Mouse (Mus musculus) embryonic facial prominence, embryonic 11.5 days (tissue): ENCODE data around the gene Agbl1. TPM values are rescaled to one million over a fixed set of nuclear protein-coding genes. Genes with fewer than 3 reads are reported as not detected.

ENCODE experiments used
- ATAC-seq: fragments of 200-750 bp; cut with Nextera tagmentation; replicated peaks from 2 replicates; pipeline ENCODE4 v1.8.0; 2017; ENCODE audit warnings: low read depth; ENCODE audit not compliant: insufficient number of reproducible peaks, low FRiP score, low TSS enrichment
- DNase-seq: peaks from one replicate; pipeline ENCODE4 v3.0.0-alpha.2; 2015; ENCODE audit warnings: low spot score
- H3K27ac ChIP-seq: fragments of 300-500 bp; sonication (generic); replicated peaks from 2 replicates; pipeline ENCODE4 v1.5.1; 2014; ENCODE audit warnings: mild to moderate bottlenecking, low read depth, low read length, control low read depth
- H3K27me3 ChIP-seq: fragments of 300-500 bp; sonication (generic); 2 replicates; pipeline ENCODE4 v1.6.1; 2014; ENCODE audit warnings: mild to moderate bottlenecking, low read length, moderate library complexity, mixed read lengths; ENCODE audit not compliant: control insufficient read depth, insufficient read depth
- H3K36me3 ChIP-seq: fragments of 300-500 bp; sonication (generic); replicated peaks from 2 replicates; pipeline ENCODE4 v1.6.1; 2014; ENCODE audit warnings: low read depth, mild to moderate bottlenecking, low read length, moderate library complexity, mixed read lengths; ENCODE audit not compliant: control insufficient read depth, insufficient read depth
- H3K4me1 ChIP-seq: fragments of 300-500 bp; sonication (generic); 2 replicates; pipeline ENCODE4 v1.6.1; 2014; ENCODE audit warnings: low read length, mixed read lengths; ENCODE audit not compliant: control insufficient read depth, insufficient read depth
- H3K4me2 ChIP-seq: fragments of 300-500 bp; sonication (generic); 2 replicates; pipeline ENCODE4 v1.6.1; 2014; ENCODE audit warnings: low read depth, mild to moderate bottlenecking, control low read depth, low read length, moderate library complexity
- H3K4me3 ChIP-seq: fragments of 300-500 bp; sonication (generic); 2 replicates; pipeline ENCODE4 v1.5.1; 2014; ENCODE audit warnings: low read depth, low read length, control low read depth
- H3K9ac ChIP-seq: fragments of 300-500 bp; sonication (generic); replicated peaks from 2 replicates; pipeline ENCODE4 v1.6.1; 2014; ENCODE audit warnings: mild to moderate bottlenecking, control low read depth, low read length
- H3K9me3 ChIP-seq: fragments of 300-500 bp; sonication (generic); replicated peaks from 2 replicates; pipeline ENCODE4 v1.6.1; 2016; ENCODE audit warnings: mild to moderate bottlenecking, low read length, inconsistent platforms, mixed read lengths; ENCODE audit not compliant: control insufficient read depth
- WGBS: fragments of 180-500 bp; shearing (Covaris S2); extraction: QIAGEN DNeasy Blood & Tissue Kit; methylation state at CpG from one replicate; pipeline ENCODE4 v1.1.7; 2014; 5-methylcytosine and 5-hydroxymethylcytosine counted together
- polyA plus RNA-seq: library from polyadenylated mRNA; unstranded; fragments of >200 nt; fragmentation: Nextera tagmentation; extraction: Ambion mirVana; gene quantifications from 2 replicates; pipeline ENCODE4 v1.2.1, GENCODE M21; 2014

Agbl1 gene
- polyA plus RNA-seq, 1 experiment from 2014 or later, result not detected

DNA sequence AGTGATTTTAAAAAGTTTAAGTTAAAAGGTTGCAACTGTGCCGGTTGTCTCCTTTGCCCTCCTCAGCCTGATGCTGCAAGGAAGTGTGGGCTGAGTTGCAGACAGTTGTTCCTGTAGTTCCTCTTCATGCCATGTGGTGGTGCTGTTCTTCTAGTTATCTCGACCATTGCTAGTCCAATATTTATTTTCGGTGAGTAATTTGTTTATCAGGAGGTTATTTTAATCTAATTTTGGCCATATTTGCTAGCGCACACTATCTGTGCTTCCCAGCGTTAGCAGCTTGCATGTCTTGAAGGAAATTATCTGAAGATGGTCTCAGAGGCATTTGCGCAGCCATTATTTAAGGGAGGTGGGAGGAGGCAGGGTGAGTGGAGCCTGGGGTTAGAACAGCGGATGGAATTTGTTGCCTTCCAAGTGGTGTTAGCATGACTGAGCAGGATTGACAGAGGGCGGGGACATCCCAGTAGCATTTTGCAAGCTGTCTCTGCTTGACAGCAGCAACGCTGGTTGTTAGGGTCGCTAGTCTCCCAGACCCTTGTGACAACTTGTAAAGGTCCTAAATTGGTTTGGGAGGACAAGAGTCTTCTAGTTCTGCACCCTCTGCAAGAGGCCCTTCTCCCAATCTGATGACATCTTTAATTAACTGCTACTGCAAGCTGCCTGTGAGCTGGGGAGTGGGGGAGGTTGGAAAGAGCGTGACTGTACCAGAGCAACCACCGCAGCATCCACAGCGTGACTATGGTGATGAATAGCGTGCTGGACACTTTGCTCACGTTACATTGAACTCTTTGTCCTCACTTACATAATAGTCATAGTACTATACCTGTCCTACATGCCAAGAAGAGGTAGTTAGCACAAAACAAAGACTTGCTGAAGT, 163.5 kb downstream of the Agbl1 start:
- Histone ChIP-seq H3K36me3 (no peaks in the 10 kb centered on the region), H3K27me3 (no peaks in the 10 kb centered on the region), H3K4me2 (peak overlapping the region; percentile 17), H3K9ac (no peak overlapping the region), H3K27ac (no peak overlapping the region), H3K4me1 (no peaks in the 10 kb centered on the region), H3K4me3 (peak overlapping the region; percentile 8; the same call in 1 of the 2 replicates), H3K9me3 (no peaks in the 10 kb centered on the region)
- DNase-seq (peak; percentile 81), ATAC-seq (peak; percentile 84)
- WGBS, result 15% methylated on average over 15 of the region's 15 CpGs

DNA sequence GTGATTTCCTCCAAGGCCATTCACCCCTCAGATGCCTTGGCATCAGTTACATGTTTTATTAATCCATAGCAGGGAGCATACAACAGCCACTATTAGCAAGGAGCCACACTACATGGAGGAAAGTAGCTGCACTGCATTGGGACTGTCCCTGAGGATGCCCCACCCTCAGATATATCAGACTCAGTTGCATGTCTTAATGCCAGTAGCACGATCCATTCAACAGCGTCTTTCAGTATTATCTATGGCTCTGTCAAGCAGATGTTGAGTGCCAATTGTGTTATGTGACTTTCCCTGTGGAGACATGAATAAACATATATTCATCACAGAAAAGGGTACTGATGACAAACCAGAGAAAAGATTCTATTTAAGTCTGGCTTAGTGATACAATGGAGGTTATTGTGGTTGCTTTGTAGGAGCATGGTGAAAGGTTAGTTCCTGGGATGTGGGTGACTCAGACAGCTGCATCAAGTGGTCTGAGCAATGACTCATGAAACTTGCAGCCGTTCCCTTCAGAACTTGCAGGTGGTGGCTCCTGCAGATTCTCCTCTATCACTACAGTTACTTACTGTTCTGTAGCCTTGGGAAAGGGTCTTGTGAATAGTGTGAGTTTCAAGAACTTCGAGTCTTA, 178.4 kb downstream of the Agbl1 start:
- H3K9ac ChIP-seq, result no peak overlapping the region
- H3K4me2 ChIP-seq, result no peak overlapping the region
- no peaks in the 10 kb centered on the region for H3K36me3 ChIP-seq
- ATAC-seq (no peak), DNase-seq (no peak)
- H3K9me3 ChIP-seq, result no peaks in the 10 kb centered on the region
- H3K27ac ChIP-seq, result no peak overlapping the region
- 72% methylated on average over 4 of the region's 4 CpGs for WGBS
- no peaks in the 10 kb centered on the region for H3K4me1 ChIP-seq
- no peaks in the 10 kb centered on the region for H3K27me3 ChIP-seq
- H3K4me3 ChIP-seq, result no peak overlapping the region

DNA sequence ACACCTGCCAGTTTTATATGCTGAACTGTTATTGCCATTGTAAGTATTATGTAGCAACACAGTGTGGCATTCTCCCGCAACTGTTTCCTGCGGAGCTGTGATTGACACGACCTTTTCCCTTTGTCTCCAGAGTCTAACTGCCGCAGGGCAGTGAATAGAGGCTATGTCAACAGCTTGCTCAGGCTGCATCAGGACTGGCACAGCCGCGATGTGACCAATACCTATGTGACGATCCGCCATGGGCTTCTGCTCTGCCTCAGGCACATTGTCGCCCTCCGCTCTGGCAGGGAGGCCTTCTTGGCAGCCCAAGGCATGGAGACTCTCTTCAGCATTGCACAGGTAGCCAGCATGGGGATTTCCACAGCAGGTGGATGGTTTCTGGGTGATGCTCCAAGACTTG, 179.3 kb downstream of the Agbl1 start:
- DNase-seq (no peak), ATAC-seq (no peak)
- no peaks in the 10 kb centered on the region for H3K36me3 ChIP-seq
- H3K4me1 ChIP-seq, result no peaks in the 10 kb centered on the region
- WGBS, result 63% methylated on average over 10 of the region's 10 CpGs
- H3K4me3 ChIP-seq, result no peak overlapping the region
- no peaks in the 10 kb centered on the region for H3K9me3 ChIP-seq
- no peaks in the 10 kb centered on the region for H3K27me3 ChIP-seq
- H3K4me2 ChIP-seq, result no peak overlapping the region
- no peak overlapping the region for H3K27ac ChIP-seq
- no peak overlapping the region for H3K9ac ChIP-seq

DNA sequence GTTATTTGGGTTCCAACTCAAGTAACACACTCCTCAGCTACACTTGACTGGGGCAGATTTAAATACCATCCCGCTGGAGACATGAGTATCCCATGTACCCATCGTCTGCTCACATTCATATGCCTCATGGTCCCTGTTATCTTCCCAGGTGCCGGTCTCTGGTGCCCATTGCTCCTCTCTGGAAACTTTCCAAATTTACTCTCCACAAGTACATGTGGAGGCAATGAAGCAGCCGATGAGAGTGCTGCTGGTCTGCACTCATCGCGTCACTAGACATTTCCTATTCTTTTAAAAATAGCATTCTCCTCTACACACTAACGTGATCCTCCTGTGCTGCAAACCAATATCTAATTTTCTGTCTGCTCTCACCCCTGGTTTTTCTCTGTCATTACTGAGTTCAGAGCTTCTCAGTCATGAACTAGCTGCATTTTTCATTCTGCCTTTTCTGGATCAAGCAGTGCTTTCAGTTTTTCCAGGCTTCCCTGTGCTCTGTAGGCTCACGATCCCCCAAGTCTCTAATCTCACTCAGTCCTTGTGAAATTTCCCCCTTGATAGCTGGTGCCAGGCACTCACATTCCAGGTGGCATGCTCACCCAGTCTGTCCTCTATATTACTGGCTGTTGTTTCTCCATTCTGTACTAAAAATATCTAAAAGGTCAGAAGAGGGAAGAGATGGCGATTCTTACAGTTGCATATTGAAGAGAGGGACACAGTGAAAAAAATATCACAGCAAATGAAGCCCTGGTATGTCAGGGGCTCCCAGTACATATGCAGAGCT, 180.9 kb downstream of the Agbl1 start:
- Histone ChIP-seq H3K4me1 (no peaks in the 10 kb centered on the region), H3K4me3 (no peak overlapping the region), H3K27me3 (no peaks in the 10 kb centered on the region), H3K36me3 (no peaks in the 10 kb centered on the region), H3K9ac (no peak overlapping the region), H3K9me3 (no peaks in the 10 kb centered on the region), H3K4me2 (no peak overlapping the region), H3K27ac (no peak overlapping the region)
- no peak for DNase-seq
- WGBS, result 84% methylated on average over 9 of the region's 9 CpGs
- no peak for ATAC-seq

DNA sequence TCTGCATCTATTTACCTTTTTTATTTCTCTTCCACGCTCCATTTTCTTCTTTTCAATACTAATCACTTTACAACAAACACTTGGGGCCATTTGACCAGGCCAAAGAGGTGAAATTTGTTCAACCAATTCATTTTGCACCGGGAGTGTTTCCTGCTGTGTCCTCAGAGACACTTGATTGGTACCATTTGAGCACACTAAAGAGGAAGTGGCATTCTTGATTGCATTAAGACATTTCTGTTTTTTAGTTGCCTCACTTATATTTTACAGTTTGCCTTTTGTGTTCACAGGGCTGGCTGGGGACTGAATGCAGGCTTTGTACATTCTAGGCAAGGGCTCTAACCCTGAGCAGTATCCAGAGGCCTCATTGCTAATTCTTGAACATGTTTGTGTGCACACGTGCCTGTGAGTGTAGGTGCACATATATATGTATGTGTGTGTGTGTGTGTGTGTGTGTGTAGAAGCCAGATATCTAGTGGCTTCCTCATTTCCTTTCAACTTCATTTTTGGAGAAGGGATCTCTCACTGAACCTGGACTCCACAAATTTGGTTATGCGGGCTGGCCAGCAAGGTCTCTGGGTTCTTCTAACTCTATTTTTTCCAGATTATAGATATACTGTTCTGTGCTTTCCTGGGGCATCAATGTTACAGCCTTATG, 182.4 kb downstream of the Agbl1 start:
- H3K9ac ChIP-seq, result no peak overlapping the region
- no peak for ATAC-seq
- no peaks in the 10 kb centered on the region for H3K4me1 ChIP-seq
- H3K27ac ChIP-seq, result no peak overlapping the region
- H3K9me3 ChIP-seq, result no peaks in the 10 kb centered on the region
- no peaks in the 10 kb centered on the region for H3K27me3 ChIP-seq
- no peak overlapping the region for H3K4me3 ChIP-seq
- no peak overlapping the region for H3K4me2 ChIP-seq
- peak; percentile 5 for DNase-seq
- H3K36me3 ChIP-seq, result no peaks in the 10 kb centered on the region
- 55% methylated on average over 4 of the region's 4 CpGs for WGBS

DNA sequence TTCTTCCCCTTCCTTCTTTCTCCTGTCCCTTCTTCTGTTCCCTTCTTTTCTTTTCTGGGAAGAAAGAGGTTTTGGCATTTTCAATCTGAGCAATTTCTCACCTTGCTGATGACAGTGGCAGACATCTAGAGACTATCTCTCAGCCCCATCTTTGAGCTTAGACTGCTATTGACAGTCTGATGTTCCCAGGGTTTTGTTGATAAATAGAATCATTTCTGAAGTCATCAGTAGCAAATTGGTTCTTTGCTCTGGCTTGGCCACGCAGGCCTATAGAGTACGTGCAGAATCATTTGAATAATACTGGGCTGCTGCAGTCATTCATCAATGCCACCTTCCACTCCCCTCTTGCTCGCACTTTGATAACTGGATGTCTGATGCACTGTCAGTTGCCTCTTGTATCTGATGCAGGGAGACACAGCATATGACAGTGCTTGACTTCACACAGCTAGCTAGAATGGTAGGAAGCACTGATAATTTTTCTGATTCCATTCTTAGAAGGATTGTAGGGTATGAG, 186.5 kb downstream of the Agbl1 start:
- H3K36me3 ChIP-seq, result no peaks in the 10 kb centered on the region
- no peaks in the 10 kb centered on the region for H3K9me3 ChIP-seq
- DNase-seq (no peak), ATAC-seq (no peak)
- H3K4me2 ChIP-seq, result no peak overlapping the region
- no peak overlapping the region for H3K4me3 ChIP-seq
- no peak overlapping the region for H3K27ac ChIP-seq
- WGBS, result 72% methylated on average over 3 of the region's 3 CpGs
- no peaks in the 10 kb centered on the region for H3K4me1 ChIP-seq
- no peaks in the 10 kb centered on the region for H3K27me3 ChIP-seq
- H3K9ac ChIP-seq, result no peak overlapping the region

DNA sequence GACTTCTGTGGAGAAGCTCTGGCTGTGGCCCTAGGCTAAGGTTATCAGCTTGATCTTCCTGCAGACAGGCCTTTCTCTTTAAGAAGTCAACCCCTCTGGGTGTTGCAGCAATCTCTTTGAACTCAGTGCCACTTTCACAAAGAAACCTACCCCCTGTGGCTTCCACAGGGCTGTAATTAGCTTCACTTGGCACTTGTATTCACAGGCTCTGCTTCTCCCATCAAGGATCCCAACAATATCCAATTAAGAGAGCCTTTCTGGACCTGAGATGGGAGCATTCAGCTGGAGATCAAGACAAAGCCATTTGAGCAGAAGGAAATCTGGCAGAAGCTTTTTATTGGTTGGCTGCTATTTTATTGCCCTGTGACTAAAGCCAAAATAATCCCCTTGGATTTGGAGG, 208.9 kb downstream of the Agbl1 start:
- Histone ChIP-seq H3K9ac (no peak overlapping the region), H3K4me1 (no peaks in the 10 kb centered on the region), H3K9me3 (no peaks in the 10 kb centered on the region), H3K36me3 (no peaks in the 10 kb centered on the region), H3K4me3 (no peak overlapping the region), H3K27me3 (no peaks in the 10 kb centered on the region), H3K27ac (no peak overlapping the region), H3K4me2 (no peak overlapping the region)
- ATAC-seq, result no peak
- DNase-seq, result peak; percentile 2
